Mouse (Mus musculus): ENCODE results near the gene Specc1. TPM values are rescaled to one million over a fixed set of nuclear protein-coding genes. Genes with fewer than 3 reads are reported as not detected.

Specc1 gene
- total RNA-seq, 2 experiments from 2014 or later = 61.0 to 83.6 TPM

- intact Hi-C loops (cut with DNase I) = no loop called here
- no peak for DNase-seq (ENCODE audit: low spot score in 2 of 2)
Observed at GRCm38 (mm10) chr11:62253380-62253779, 296.8 kb downstream of the Specc1 start.

GRCm38 (mm10) chr11:62259214-62259613 lies 302.7 kb downstream of the Specc1 start:
- no peak for DNase-seq (ENCODE audit: low spot score in 2 of 2)
- intact Hi-C loops (cut with DNase I) = no loop called here

DNA sequence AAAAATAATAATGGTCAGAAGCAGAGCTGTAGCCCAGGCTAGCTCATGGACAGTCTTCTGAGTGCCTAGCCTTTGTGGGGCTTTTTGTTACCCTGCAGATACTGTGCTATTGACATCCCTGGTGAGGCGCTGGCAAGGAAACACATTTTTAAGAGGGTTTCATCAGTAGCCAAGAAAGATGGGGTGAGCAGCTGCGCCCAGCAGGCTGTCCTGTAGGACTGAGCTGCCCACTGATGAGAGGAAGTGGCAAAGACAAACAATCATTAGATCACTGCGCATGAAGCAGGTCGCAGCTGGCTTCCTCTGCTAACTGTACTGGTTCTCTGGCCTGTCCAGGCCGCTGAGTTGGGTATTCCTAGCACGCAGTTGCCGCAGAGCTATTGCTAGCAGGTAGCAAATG lies 307.0 kb downstream of the Specc1 start:
- no peak for DNase-seq (ENCODE audit: low spot score in 2 of 2)
- intact Hi-C loops (cut with DNase I) = no loop called here

- DNase-seq (ENCODE audit: low spot score in 2 of 2) = no peak
- intact Hi-C loops (cut with DNase I) = no loop called here
Observed at GRCm38 (mm10) chr11:62264018-62264417, 307.5 kb downstream of the Specc1 start.

- intact Hi-C loops (cut with DNase I) = no loop called here
Observed at GRCm38 (mm10) chr11:62265642-62266041, 309.1 kb downstream of the Specc1 start.

DNA sequence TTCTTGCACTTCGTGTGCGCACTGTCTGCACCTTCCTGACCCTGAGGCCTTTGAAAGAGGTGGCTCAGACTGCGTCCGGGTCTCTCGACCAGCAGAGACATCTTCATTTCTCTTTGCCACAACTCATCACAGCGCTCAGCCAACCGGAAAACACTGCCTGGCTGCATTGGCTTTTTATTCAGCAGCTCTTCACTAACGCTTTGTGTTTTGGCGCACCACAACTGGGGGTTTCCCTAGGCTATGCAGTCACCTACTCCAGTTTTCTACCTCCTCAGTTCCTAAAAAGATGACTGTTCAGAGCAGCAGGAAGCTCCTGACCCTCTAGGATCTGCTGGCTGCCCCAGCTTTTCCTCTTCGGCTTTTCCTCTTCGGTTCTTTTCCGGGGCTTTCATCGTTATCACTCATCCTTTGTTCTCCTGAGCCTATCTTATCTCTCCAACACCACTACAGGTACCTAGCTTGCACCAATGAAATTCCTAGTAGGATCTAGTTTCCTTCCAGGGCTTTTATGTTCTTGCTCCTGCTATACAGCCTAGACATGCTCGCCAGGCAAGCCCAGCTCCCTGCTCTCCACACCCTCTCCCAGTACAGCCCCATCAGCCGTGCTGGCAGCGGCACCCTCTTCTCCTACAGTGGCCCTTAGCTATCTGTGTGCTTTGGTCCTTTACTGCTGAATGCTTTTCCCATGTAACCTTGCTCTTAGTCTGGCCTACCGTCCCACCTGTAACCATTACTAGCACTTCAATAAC lies 310.1 kb downstream of the Specc1 start:
- intact Hi-C loops (cut with DNase I) = no loop called here
- DNase-seq (ENCODE audit: low spot score in 2 of 2) = no peak

More at GRCm38 (mm10) chr11:62265642-62266041, 309.1 kb downstream of the Specc1 start:
- no peak for DNase-seq (ENCODE audit: low spot score in 2 of 2)

DNA sequence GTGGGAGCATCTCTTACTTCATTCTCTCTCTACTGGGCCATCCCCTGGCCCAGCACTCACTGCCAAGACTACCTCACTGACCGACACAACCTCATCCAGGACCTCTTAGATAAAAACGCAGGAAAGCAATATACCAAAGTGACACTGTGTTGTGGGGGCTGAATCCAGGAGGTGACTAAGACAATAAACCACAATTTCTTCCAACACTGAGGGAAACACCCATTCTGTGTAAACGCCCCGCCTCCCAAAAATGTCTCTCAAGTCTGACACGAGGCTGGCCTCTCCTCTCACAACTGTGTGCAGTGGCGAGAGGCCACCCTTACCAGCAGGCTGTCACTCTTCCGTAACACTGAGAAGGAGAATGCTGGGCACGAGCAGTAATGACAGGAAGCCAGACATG lies 311.8 kb downstream of the Specc1 start:
- no peak for DNase-seq (ENCODE audit: low spot score in 2 of 2)
- intact Hi-C loops (cut with DNase I) = no loop called here

GRCm38 (mm10) chr11:62269097-62269496 lies 312.5 kb downstream of the Specc1 start:
- DNase-seq (ENCODE audit: low spot score in 2 of 2) = no peak
- intact Hi-C loops (cut with DNase I) = no loop called here

GRCm38 (mm10) chr11:62270851-62271250 lies 314.3 kb downstream of the Specc1 start:
- DNase-seq (ENCODE audit: low spot score in 2 of 2) = no peak
- intact Hi-C loops (cut with DNase I) = no loop called here

Other genes starting within 250 kb of the Specc1 start
- gene Slc5a10, start 235.9 kb upstream of the Specc1 start, total RNA-seq (2021) = under 1 TPM; 0.22 to 0.23 TPM
- gene Prpsap2, start 194.7 kb upstream of the Specc1 start, total RNA-seq (2021) = 10 to 100 TPM; 38.0 to 38.4 TPM
- 10 to 100 TPM; 82.1 to 82.8 TPM for gene Ulk2, start 101.7 kb upstream of the Specc1 start, total RNA-seq (2021)
- 10 to 100 TPM; 35.5 to 40.5 TPM for gene Akap10, start 26.5 kb upstream of the Specc1 start, total RNA-seq (2021)